Mouse (Mus musculus) liver, embryonic 12.5 days (tissue): Measurements from ENCODE around the gene Mrpl1. TPM values are rescaled to one million over a fixed set of nuclear protein-coding genes. Genes with fewer than 3 reads are reported as not detected.

Source experiments
- ATAC-seq: fragments of 200-750 bp; cut with Nextera tagmentation; 2 replicates; pipeline ENCODE4 v1.8.0; 2017; ENCODE audit warnings: moderate number of reproducible peaks, mild to moderate bottlenecking, moderate library complexity
- H3K27ac ChIP-seq: fragments of 300-500 bp; sonication (generic); 2 replicates; pipeline ENCODE4 v1.5.1; 2016; ENCODE audit warnings: mild to moderate bottlenecking
- H3K27me3 ChIP-seq: fragments of 300-500 bp; sonication (generic); replicated peaks from 2 replicates; pipeline ENCODE4 v1.6.1; 2016; ENCODE audit warnings: mild to moderate bottlenecking, moderate library complexity
- H3K36me3 ChIP-seq: fragments of 300-500 bp; sonication (generic); 2 replicates; pipeline ENCODE4 v1.6.1; 2016; ENCODE audit warnings: mild to moderate bottlenecking, moderate library complexity
- H3K4me1 ChIP-seq: fragments of 300-500 bp; sonication (generic); 2 replicates; pipeline ENCODE4 v1.6.1; 2016
- H3K4me2 ChIP-seq: fragments of 300-500 bp; sonication (generic); 2 replicates; pipeline ENCODE4 v1.6.1; 2016; ENCODE audit warnings: mild to moderate bottlenecking, moderate library complexity
- H3K4me3 ChIP-seq: fragments of 300-500 bp; sonication (generic); 2 replicates; pipeline ENCODE4 v1.5.1; 2016; ENCODE audit warnings: mild to moderate bottlenecking, moderate library complexity
- H3K9ac ChIP-seq: fragments of 300-500 bp; sonication (generic); 2 replicates; pipeline ENCODE4 v1.6.1; 2016; ENCODE audit warnings: mild to moderate bottlenecking, moderate library complexity
- H3K9me3 ChIP-seq: fragments of 300-500 bp; sonication (generic); replicated peaks from 2 replicates; pipeline ENCODE4 v1.6.1; 2016; ENCODE audit warnings: mild to moderate bottlenecking, moderate library complexity
- WGBS: fragments of 180-500 bp; shearing (Covaris S2); methylation state at CpG from one replicate; pipeline ENCODE4 v1.1.7; 2016; ENCODE audit not compliant: insufficient replicate concordance; 5-methylcytosine and 5-hydroxymethylcytosine counted together
- polyA plus RNA-seq: library from polyadenylated mRNA; unstranded; fragments of >200 nt; fragmentation: Nextera tagmentation; extraction: Ambion mirVana; gene quantifications from 2 replicates; pipeline ENCODE4 v1.2.1, GENCODE M21; 2016

Gene Mrpl1
- polyA plus RNA-seq, 1 experiment from 2014 or later, result 23.6 TPM

DNA sequence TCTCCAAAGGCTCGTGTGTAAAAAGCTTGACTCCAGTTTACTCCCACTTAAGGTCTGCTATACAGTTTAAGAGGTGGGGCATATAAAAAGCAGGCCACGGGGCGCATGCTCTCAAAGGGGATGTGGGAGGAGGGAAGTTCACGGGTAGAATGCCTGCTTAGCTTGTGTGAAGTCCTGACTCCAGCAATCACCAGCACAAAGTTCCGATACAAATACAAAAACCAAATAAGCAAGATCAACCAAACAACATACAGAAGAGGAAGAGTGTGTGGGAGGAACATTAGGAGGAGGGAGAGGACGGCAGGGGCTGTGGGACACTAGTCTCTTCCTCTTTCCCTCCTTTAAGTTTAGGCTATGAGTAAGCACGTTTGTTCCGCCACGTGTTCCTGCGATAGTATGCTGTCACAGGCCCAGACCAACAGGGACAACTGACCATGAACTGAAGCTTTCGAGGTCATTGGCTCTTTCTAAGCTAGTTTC lies 32.4 kb upstream of the Mrpl1 start:
- Histone ChIP-seq H3K36me3 (no peaks in the 10 kb centered on the region), H3K9ac (no peak overlapping the region), H3K4me1 (no peaks in the 10 kb centered on the region), H3K4me2 (no peak overlapping the region), H3K9me3 (no peaks in the 10 kb centered on the region), H3K27me3 (no peaks in the 10 kb centered on the region), H3K27ac (no peak overlapping the region), H3K4me3 (no peak overlapping the region)
- 50% methylated on average over 11 of the region's 11 CpGs for WGBS
- ATAC-seq, result no peak

DNA sequence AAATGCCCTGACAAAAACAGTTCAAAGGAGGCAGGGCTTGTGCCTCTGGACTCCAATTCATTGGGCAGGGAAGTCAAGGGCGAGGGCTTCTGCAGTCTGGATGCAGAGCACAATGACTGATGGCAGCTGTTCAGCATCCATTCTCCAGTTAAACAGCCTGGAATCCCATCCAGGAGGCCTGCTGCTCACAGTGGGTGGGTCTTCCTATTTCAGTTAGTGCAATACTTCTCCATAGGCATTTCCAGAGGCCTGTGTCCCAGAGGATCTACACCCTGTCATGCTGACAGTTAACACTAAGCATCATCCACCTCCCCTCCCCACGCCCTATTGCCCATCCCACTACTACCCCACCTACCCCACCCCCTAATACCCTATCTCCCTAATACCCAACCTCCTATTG lies 26.1 kb upstream of the Mrpl1 start:
- Histone ChIP-seq H3K27ac (no peak overlapping the region), H3K36me3 (no peaks in the 10 kb centered on the region), H3K4me2 (no peak overlapping the region), H3K9ac (no peak overlapping the region), H3K4me3 (no peak overlapping the region), H3K27me3 (no peaks in the 10 kb centered on the region), H3K4me1 (no peaks in the 10 kb centered on the region), H3K9me3 (no peaks in the 10 kb centered on the region)
- ATAC-seq, result no peak
- 68% methylated on average over 2 of the region's 2 CpGs for WGBS

DNA sequence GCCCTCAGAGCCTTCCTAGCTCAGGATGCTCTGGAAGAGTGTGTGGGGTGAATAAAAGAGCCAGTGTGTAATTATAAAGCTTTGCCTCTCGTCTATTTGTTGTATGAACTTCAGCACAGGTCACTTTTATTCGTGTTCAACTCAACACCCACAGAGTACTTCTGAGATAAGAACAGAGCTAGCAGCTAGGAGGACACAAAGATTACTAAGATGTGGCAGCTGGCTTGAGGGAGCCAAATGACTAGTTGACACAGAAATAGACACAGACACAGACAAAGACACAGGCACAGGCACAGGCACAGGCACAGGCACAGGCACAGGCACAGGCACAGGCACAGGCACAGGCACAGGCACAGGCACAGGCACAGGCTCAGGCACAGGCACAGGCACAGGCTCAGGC lies 25.3 kb upstream of the Mrpl1 start:
- Histone ChIP-seq H3K9me3 (no peaks in the 10 kb centered on the region), H3K4me1 (no peaks in the 10 kb centered on the region), H3K9ac (no peak overlapping the region), H3K4me2 (no peak overlapping the region), H3K27me3 (no peaks in the 10 kb centered on the region), H3K36me3 (no peaks in the 10 kb centered on the region), H3K4me3 (no peak overlapping the region), H3K27ac (no peak overlapping the region)
- 35% methylated on average over 2 of the region's 2 CpGs for WGBS
- no peak for ATAC-seq

DNA sequence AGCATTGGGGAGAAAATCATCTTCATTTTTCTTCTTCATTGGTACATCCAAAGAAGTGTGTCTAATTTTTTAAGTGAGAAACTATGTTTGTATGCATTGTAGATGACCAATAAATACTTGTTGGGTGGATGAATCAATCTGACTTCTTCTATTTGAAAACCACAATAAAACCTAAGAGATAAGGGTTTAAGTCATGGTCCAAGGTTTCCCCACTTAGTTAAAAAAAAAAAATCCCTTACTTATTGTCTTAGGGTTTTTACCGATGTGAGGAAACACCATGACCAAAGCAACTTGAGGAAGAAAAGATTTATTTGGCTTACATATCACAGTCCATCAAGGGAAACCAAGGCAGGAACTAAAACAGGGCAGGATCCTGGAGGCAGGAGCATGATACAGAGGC lies 19.5 kb upstream of the Mrpl1 start:
- H3K9me3 ChIP-seq, result no peaks in the 10 kb centered on the region
- ATAC-seq, result no peak
- no peak overlapping the region for H3K27ac ChIP-seq
- H3K36me3 ChIP-seq, result no peaks in the 10 kb centered on the region
- H3K4me1 ChIP-seq, result no peaks in the 10 kb centered on the region
- H3K4me2 ChIP-seq, result no peak overlapping the region
- no peaks in the 10 kb centered on the region for H3K27me3 ChIP-seq
- no peak overlapping the region for H3K9ac ChIP-seq
- WGBS, result 76% methylated on average over 1 of the region's 1 CpGs
- H3K4me3 ChIP-seq, result no peak overlapping the region

DNA sequence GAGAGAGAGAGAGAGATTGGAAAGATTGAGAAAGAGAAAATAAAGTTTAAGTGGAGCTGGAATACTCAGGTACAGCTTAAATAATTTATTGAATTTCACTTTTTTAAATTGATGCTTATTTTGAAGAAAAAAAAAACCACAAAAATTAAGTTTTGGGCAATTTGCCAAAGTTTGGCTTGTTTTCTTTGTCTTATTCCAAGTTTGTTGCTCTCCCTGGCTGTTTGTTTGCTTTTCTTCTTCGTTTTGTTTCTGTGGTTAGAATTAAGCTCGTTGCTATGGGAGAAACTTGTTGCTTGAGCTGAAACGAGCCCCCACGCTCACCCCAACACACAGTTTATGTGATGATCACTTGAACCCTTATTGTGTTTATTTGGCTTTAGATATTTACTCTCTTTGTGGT lies 18.0 kb upstream of the Mrpl1 start:
- H3K9me3 ChIP-seq, result no peaks in the 10 kb centered on the region
- 49% methylated on average over 4 of the region's 4 CpGs for WGBS
- no peak for ATAC-seq

DNA sequence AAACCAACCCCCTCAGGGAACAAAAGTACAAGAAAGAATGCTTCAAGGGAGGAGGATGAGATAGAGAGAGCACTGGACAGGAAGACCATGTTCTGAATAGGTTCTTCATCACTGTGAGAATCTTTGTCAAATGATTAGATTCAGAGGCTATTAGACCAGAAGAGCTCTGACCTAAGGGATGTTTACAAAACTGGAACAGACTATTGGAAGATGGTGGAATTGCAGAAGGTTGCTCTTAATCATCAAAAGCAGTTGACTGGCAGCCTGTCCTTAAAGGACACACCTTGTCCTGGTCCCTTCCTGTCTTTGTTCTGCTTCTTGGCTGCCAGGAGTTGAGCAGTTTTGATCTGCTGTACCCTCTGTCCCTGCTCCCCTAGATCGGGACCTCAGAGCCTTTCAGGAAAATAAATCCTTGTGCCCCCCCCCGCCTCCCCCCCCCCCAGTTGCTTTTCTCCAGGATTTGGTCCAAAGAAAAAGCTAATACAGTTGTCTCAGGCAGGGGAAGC lies 12.7 kb upstream of the Mrpl1 start:
- 34% methylated on average over 2 of the region's 2 CpGs for WGBS
- no peak overlapping the region for H3K4me2 ChIP-seq
- no peaks in the 10 kb centered on the region for H3K36me3 ChIP-seq
- no peak for ATAC-seq
- H3K27ac ChIP-seq, result no peak overlapping the region
- no peak overlapping the region for H3K9ac ChIP-seq
- H3K4me3 ChIP-seq, result no peak overlapping the region
- H3K9me3 ChIP-seq, result no peaks in the 10 kb centered on the region
- H3K4me1 ChIP-seq, result peaks cover 18% of the 10 kb centered on the region
- H3K27me3 ChIP-seq, result no peaks in the 10 kb centered on the region; the same call in 1 of the 2 replicates

More for the DNA sequence above, 18.0 kb upstream of the Mrpl1 start:
- Histone ChIP-seq H3K4me1 (no peaks in the 10 kb centered on the region), H3K9ac (no peak overlapping the region), H3K4me2 (no peak overlapping the region), H3K27me3 (no peaks in the 10 kb centered on the region), H3K36me3 (no peaks in the 10 kb centered on the region), H3K4me3 (no peak overlapping the region), H3K27ac (no peak overlapping the region)

DNA sequence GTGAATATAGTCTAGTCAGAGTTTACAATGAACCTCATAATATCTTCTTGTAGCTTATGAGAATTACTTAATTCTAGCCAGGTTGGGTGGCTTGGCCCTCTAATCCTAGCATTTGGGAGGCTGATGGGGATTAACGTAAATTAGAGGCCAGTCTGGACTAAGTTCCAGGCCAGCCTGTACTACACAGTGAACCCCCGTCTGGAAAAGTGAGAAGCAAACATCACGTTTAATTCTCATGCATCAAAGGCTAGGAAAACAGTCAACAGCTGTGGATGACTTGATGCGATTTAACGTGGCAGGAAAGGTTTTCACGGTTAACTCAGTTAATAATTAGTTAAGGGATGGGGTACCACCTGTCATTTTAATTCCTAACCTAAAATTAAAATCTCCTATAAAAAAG lies 11.0 kb upstream of the Mrpl1 start:
- Histone ChIP-seq H3K4me2 (no peak overlapping the region), H3K27me3 (no peaks in the 10 kb centered on the region; the same call in 1 of the 2 replicates), H3K4me1 (peaks cover 23% of the 10 kb centered on the region), H3K36me3 (no peaks in the 10 kb centered on the region), H3K9ac (no peak overlapping the region), H3K27ac (no peak overlapping the region), H3K4me3 (no peak overlapping the region), H3K9me3 (no peaks in the 10 kb centered on the region)
- ATAC-seq, result no peak
- WGBS, result 75% methylated on average over 6 of the region's 6 CpGs

DNA sequence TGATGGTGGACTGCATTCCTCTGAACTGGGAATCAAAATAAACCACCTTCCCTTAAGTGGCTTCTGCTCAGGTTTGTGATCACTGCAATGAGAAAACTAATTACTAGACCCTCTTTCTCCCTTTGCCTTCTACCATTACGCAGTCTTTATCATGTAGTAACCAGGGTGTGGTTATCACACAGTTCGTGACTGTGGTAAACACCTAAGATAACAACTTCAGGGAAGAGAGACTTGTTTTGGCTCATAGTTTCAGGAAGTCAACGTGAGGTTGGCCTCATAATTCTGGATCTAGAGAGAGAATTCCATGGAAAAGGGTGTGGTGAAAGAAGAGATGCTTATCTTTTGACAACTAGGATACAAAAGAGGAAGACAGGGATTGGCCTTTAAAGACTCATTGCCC lies 9.0 kb upstream of the Mrpl1 start:
- H3K4me1 ChIP-seq, result peaks cover 23% of the 10 kb centered on the region
- H3K27me3 ChIP-seq, result no peaks in the 10 kb centered on the region; the same call in 1 of the 2 replicates
- no peaks in the 10 kb centered on the region for H3K36me3 ChIP-seq
- H3K9ac ChIP-seq, result no peak overlapping the region
- no peaks in the 10 kb centered on the region for H3K9me3 ChIP-seq
- no peak overlapping the region for H3K4me2 ChIP-seq
- H3K27ac ChIP-seq, result no peak overlapping the region
- WGBS, result 17% methylated on average over 3 of the region's 3 CpGs
- ATAC-seq, result peak; percentile 72; the same call in 1 of the 2 replicates
- H3K4me3 ChIP-seq, result no peak overlapping the region

DNA sequence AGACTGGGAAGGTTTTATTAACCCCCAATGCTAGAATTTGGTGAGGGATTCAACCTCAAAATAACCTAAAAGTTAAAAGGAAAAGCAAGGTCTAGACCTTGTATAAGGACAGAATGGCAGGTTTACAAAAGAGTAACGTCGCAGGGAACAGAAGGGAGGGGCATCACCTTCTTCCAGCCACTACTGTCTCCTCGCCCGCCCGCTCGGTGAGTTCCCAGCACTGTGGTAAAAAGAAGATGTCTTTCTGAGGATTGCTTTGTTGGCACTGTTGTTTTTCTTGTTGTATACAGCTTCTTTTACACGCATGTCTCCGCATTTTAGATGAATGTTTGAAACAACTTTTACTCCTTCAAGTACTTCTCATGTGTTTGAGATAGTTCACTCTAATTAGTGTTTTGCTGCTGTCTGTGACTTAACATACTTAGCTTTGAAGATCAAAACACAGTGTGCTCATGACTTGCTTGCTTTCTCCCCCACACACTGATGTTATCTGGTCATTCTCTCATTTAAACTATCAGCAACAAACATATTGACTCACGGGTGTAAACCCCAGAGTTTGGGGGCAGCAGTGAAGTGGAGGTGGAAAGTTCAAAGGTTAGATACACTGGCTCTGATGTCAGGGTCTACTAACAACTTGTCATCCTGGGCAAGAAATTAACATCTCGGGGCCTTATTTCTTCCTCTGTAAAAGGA lies 7.7 kb upstream of the Mrpl1 start:
- Histone ChIP-seq H3K9me3 (no peaks in the 10 kb centered on the region), H3K9ac (no peak overlapping the region), H3K4me1 (peaks cover 23% of the 10 kb centered on the region), H3K4me2 (no peak overlapping the region), H3K27ac (no peak overlapping the region), H3K4me3 (no peak overlapping the region), H3K36me3 (no peaks in the 10 kb centered on the region), H3K27me3 (no peaks in the 10 kb centered on the region; the same call in 1 of the 2 replicates)
- WGBS, result 63% methylated on average over 10 of the region's 10 CpGs
- peak; percentile 57 for ATAC-seq

DNA sequence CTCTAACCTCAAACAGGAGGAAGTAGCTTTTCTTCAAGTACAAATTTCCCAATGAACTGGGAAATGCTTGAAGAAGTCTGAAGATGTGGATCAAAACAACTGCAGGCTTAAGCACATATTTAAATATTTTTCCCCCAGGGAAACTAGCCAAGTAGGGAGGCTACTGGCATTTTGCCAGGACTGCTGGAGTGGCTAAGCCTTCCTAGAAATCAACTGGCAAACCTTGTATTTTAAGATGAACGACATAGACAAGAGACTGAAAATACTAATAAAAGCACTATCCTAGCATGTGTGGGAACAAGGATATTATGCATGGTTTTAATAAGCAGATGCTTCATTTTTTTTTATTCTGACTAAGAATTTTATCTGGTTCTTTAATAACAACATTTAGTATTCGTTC lies 2.4 kb upstream of the Mrpl1 start:
- no peak overlapping the region for H3K9ac ChIP-seq
- H3K27ac ChIP-seq, result no peak overlapping the region
- no peak overlapping the region for H3K4me2 ChIP-seq
- WGBS, result 55% methylated on average over 2 of the region's 2 CpGs
- H3K4me3 ChIP-seq, result no peak overlapping the region
- peaks cover 25% of the 10 kb centered on the region for H3K4me1 ChIP-seq
- no peak for ATAC-seq
- no peaks in the 10 kb centered on the region for H3K36me3 ChIP-seq
- no peaks in the 10 kb centered on the region for H3K27me3 ChIP-seq
- H3K9me3 ChIP-seq, result no peaks in the 10 kb centered on the region

DNA sequence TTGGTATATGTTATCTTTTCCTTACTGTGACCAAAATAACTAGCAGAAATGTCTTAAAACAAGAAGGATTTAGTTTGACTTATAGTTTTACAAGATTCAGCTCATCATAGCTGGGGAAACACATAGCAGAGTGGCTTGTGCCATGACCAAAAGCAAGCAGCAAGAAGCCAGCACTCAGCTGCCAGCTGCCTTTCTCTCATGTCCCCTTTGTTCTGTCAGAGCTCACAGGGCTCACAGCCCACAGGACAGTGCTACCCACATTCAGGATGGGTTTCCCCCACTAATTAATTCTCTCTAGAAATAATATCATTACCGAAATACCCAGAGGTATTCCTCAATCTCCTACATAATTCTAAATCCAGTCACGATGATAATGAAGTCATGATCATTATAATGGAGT lies 1.8 kb upstream of the Mrpl1 start:
- Histone ChIP-seq H3K27me3 (no peaks in the 10 kb centered on the region), H3K36me3 (no peaks in the 10 kb centered on the region), H3K27ac (no peak overlapping the region), H3K4me3 (no peak overlapping the region), H3K9ac (no peak overlapping the region), H3K4me1 (peaks cover 23% of the 10 kb centered on the region), H3K9me3 (no peaks in the 10 kb centered on the region), H3K4me2 (no peak overlapping the region)
- WGBS, result 72% methylated on average over 2 of the region's 2 CpGs
- no peak for ATAC-seq

DNA sequence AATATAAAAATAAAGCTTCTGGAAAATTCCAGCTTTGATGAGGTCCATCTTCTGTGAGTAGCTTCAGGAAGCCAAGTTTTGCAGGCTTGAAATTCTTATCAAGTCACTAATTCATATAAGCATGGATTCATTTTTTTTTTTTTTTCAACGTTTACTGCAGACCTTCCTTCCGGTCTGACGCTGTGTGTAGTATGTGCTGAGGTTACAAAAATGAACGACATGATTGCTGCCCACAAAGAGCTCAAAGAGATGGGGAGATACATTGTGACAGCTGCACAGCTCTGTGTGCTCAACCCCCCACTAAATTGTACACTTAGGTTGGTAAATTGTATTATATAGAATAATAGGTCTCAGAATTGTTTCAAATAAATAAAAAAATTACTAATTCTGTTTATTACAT lies 750 bp upstream of the Mrpl1 start:
- WGBS, result 21% methylated on average over 4 of the region's 4 CpGs
- Histone ChIP-seq H3K9me3 (no peaks in the 10 kb centered on the region), H3K4me2 (peak overlapping the region; percentile 86), H3K27me3 (no peaks in the 10 kb centered on the region), H3K27ac (no peak overlapping the region), H3K4me3 (no peak overlapping the region), H3K36me3 (no peaks in the 10 kb centered on the region; the same call in 1 of the 2 replicates), H3K4me1 (peaks cover 23% of the 10 kb centered on the region), H3K9ac (no peak overlapping the region)
- no peak for ATAC-seq
